Mouse (Mus musculus): ENCODE data around the gene Cryba2.

The Cryba2 gene

DNA sequence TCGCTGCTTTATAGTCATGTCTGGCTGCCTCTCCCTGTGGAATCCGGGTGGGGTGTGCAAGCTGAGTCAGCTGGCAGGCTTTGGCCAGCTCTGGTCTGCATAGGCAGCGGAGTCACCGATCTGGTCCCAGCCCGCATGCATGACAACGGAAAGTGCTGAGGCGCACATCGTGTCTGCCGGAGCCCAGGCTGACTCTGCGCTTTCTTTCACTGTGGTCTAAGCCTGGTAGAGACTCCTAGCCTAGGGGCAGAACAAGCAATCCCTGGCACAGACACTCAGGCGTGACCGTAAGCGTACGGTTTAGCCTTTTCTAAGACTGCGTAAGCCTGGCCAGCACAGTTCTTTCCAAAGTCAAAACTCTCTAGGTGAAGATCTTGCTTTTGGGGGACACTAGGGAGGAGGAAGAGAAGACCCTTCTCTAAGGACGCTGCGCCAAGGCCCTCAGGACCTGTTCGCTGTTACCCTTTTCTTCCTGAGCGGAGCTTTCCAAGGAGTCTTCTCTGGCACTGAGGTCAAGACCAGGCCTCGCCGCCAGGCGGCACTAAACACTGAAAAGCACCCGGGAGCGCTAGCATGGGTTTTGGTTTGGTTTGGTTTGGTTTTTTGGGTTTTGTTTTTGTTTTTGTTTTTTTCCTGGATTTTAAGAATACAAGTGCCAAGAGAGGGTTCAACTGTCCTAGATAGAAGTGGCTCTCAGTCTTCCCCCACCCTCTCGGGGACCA, at the start of gene Cryba2:
Gene Cryba2, minus strand, starts transcription at position 10 of the 722 bp plus-strand sequence.
- DNase-seq (ENCODE audit: low read depth, low spot score) = peak; percentile 87

GRCm38 (mm10) chr1:74941651-74942360, 48.9 kb upstream of the Cryba2 start:
- DNase-seq (ENCODE audit: low read depth, low spot score) = no peak

DNA sequence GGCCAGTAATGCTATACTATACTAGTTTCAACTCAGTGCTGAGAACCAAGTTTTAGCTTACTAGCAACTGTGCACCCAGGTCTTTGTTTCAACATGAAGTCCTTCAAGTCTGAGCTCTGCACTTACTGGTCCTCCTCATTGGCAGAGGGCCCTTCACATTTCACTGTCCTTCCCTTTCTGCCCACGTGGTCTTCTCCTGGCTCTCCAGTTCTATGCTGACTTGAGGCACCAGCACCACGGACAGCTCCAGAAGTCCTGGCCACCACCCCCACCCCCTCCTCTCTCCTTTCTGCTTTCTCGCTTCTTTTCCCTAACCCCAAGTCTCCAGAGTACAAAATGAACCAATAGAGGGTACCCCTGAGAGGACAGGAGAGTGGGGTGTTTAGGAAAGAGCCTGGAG, 46.8 kb upstream of the Cryba2 start:
- DNase-seq (ENCODE audit: low read depth, low spot score) = peak; percentile 28

DNA sequence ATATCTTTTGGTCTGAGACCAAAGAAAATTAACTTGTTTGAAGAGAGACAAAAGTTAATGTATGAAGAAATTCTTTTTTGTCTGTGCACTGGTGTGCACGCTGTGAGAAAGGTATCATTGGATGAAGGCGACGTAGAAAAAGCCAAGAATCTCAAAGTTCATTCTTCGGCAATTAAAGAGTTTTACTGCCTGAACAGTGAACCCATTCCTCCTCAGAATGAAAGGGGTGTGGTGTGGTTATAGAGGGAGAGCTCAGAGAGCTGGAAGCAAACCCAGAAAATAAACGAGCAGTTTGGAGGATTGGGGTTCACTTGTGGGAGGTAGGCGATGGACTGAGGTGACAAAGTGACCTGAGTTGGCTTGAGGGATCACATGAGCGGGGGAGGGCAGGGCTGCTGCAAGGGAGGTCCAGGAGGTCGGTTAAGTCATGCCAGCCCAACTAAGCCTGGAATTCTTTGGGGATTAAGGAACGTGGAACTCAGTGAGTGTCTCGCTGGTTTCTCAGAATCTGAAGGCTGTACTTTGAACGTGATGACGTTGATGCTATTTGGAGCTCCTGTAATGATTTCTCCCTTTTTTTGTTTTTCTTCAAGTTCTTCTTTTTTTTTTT, 43.4 kb upstream of the Cryba2 start:
- DNase-seq (ENCODE audit: low read depth, low spot score) = no peak

DNA sequence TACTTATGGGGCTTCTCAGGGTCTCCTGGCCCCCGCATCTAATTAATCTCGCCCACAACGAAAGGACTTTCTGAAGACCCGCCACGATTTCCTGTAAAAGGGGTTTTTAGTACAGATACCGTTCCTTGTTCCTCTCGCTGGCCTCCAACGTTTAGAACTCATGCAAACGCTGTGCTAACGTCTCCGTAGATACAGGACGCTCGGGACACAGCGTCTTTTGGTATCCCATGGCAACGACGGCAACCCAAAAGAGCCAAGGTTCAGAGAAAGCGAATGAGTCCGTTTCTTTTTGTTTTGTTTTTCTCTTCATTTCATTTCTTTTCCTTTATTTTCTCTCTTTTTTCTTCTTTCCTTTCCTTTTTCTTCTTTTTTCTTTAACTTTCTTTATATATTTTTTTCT, 42.5 kb upstream of the Cryba2 start, which contains the start of gene Cfap65:
Gene Cfap65, minus strand, starts transcription at position 198 of the 400 bp plus-strand sequence.
- peak; percentile 77 for DNase-seq (ENCODE audit: low read depth, low spot score)

DNA sequence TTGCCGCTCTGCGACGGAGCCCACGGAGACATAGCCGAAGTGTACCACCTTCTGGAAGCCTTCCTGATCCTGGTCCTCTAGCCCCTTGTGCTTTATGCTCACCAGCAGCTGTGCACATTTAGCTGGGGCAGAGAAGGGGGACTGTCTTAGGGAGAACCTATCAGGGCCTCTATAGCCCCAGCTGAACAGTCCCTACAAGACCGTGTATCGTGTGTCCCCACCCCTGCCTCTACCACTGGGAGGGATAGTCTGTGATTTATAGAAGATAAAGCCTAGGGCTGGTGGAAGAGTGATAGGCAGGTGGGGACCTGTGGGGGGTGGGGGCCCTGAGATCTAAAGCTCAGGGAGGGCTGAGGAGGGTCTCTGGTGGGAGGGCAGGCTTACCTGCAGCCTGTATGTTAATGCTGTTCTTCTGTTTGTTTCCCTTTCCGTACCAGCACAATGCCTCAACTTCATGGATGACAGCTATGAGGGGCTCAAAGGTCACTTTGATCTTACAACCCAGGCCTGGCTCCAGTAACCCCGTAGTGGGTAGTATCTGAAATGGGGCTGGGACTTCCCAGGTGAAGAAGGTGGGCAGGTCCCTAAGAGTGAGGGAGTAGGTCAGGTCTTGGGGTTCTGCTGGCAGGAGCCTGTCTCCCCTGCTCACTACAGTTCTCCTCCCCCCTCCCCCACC, 34.8 kb upstream of the Cryba2 start:
- no peak for DNase-seq (ENCODE audit: low read depth, low spot score)

DNA sequence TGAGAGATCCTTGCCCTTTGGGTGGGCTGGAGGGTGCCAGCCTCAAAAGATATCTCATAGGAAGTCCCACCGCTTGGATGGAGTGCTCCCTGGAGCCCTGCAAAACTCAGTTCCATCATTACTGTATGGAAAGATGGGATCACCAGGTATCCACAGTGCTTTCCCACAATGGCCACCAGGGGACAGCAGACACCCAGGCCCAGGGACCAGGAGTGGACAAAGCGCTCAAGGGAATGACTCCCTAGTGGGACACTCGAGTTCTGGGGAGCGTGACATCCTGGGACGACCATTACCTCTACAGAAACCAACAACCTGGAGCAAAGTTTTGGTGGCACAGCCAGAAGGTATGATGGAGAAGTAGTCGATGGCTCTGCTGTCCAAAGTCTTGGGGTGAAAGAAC, 33.8 kb upstream of the Cryba2 start:
- DNase-seq (ENCODE audit: low read depth, low spot score) = peak; percentile 57

DNA sequence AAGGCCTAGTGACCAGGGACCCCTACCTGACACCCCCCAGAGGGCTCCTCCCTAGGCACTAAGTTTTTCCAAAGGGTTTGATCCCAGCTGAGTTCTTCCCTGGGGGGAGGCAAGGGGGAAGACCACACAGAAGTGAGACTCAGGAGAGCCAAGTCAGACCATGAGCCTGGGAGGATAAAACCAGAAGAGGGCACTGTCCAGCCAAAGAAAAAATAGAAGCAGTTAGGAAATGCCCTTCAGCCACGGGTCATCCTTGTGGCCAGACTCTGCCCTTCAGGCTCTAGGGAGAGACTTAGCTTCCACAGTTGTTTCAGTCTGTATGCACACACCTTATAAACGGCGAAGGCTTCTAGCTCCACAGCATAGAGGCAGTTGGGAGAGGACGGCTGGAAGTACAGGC, 31.5 kb upstream of the Cryba2 start:
- DNase-seq (ENCODE audit: low read depth, low spot score) = no peak

- peak; percentile 73 for DNase-seq (ENCODE audit: low read depth, low spot score)
These were observed 22.8 kb upstream of the Cryba2 start for GRCm38 (mm10) chr1:74915706-74916105.

DNA sequence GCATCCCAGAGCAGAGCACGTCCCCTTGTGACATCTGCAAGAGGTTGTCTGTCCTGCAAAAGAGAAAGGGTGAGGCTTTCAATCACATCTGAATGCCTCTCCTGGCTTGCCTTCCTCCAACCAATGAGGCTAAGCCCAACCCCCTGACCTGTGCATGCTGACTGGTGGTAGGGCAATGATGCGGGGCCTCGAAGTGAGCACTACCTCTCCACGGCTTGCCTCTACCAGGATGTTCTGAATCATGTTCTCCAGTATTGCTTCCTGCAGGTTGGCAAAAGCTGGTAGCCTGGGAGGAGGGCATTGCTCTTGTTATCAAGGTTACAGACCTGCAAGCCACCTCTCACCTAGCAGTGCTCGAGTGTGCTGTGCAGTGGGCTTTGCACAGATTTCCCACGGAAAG, 9.2 kb upstream of the Cryba2 start:
- peak; percentile 10 for DNase-seq (ENCODE audit: low read depth, low spot score)

- DNase-seq (ENCODE audit: low read depth, low spot score) = peak; percentile 86
These were observed 8.7 kb upstream of the Cryba2 start for GRCm38 (mm10) chr1:74901686-74902085.

DNA sequence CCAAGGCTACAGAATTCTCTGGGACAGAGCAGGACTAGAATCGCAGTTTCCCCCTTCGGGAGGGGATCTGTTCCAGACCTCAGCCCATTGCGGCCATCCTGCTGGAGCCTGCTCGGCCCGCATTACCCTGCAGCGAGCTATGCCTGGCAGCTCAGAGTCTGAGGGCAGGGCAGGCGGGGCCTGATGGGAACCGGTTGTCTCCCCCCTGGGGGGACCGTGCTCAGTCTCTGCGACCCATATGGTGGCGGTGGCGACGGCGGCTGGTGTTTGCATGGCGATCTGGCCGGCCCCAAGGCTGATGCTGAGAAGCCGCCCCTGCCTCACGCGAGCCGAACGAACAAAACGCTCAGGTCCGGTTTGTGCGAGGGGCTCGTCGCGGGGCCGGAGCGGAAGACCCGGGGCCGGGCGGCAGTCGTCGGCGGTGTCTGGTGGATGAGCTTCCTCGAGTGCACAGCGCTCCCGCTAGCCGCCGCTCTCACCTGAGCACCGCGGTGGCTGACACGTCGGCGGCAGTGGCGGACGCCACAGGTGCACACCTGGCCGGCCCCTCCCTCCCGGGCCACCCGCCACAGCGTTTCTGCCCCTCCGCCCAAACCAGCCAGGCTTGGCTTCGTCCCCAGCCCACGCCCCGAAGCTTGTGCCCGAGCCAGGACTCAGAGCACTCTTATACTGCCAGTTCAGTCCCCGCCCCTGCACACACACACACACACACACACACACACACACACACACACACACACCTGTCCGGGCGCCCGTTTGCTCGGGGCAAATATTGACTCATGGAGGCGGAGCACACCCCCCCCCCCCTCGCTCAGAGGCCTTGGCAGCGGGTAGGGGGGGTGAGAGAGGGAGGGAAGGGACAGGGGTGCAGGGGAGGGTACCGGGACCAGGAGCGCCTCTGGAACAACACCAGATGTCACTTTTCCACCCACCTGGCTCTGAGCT, 7.7 kb upstream of the Cryba2 start:
- DNase-seq (ENCODE audit: low read depth, low spot score) = peak; percentile 41

GRCm38 (mm10) chr1:74898656-74899431, 5.9 kb upstream of the Cryba2 start:
- DNase-seq (ENCODE audit: low read depth, low spot score) = no peak

GRCm38 (mm10) chr1:74897976-74898375, 5.0 kb upstream of the Cryba2 start:
- peak; percentile 14 for DNase-seq (ENCODE audit: low read depth, low spot score)

- peak; percentile 73 for DNase-seq (ENCODE audit: low read depth, low spot score)
These were observed 2.0 kb upstream of the Cryba2 start for GRCm38 (mm10) chr1:74894966-74895365.

DNA sequence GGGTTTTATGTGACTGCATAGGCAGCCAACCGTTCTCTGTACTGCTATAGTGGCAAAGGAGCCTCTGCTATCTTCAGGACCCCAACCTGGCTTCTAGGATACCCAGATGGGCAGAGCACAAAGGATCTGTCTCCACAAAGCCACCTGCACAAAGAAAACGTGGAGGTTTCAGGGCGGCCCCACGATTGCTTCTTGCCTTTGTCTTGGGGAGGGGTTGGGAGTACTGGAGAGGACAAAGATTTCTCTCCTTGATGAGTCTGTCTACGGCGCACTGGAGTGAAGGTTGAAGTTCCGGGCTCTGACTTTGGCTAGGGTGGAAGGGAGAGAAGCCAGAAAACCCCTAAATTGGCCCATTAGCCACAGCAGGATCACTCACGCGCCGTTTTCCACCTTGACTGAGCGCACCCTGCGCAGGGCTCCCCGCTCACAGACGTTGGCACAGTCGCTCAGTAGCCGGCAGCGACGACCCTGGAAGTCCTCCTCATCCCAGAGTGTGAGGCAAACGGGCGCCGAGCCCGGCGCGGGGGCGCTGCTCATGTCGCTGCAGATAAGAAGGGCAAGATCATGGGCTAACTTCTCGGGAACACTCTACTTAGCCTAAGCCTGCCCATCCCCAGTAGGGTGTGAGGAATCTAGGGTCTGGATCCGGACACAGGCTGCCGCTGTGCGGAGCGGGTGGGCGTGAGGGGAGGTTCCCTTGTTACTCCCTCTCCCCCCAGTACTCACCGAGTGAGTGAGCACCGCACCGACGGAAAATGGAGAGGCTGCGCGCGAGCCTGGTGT, 401 bp downstream of the Cryba2 start:
- no peak for DNase-seq (ENCODE audit: low read depth, low spot score)

DNA sequence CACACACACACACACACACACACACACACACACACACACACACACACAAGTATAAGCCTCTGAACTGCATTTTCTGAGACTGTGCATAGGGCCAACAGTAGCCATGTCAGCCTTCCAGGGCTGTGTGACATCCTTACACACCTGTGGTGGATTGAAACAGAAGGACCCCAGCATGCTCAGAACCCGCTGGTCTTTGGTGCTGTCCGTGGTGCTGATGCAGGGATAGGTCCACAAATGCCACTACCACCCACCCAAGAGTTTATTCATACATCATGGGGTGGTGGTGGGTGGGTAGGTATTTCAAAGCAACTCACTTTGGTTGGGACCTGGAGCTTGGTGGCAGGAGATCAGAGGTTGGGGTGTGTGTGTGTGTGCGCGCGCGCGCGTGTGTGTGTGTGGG, 1.4 kb downstream of the Cryba2 start:
- peak; percentile 73 for DNase-seq (ENCODE audit: low read depth, low spot score)

DNA sequence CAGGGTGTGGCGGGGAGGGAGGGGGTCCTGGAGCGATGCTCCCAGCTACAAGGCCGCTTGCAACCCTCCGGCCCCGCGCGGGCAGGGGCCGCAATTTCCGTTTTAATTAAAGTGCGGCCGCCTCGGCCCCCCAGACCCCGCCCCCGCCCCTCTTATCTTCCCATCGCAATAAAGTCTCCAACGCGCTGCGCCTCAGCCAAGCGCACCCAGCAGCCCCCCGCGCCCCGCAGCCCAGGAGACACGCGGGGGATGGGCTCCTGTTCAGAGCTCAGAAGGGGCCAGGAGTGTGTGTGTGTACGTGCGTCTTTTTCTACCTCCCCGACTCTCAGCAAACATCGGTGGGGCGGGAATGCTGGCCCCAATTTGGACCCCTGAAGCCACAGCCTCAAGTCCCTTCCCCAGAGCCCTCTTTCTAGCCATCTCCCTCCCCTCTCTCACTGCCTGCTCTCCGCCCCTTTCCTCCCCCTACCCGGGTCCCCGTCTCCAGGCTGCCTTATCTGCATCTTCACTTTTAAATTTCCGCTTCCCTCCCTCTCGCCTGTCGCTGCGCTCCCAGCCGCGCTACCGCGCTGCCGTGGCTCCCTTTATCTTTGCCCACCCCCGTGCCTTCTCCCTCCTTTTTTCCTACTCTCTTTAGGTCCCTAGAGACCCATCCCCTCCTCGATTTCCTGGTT, 7.4 kb downstream of the Cryba2 start, which contains the start of gene Fev:
Gene Fev, minus strand, starts transcription at position 51 of the 674 bp plus-strand sequence.
- DNase-seq (ENCODE audit: low read depth, low spot score) = peak; percentile 61
